Mouse (Mus musculus) CD4-positive, CD25-positive, alpha-beta regulatory T cell, adult 2 months (primary cell): Measurements from ENCODE around the gene Ccno.

Experiments used
- DNase-seq: peaks from one replicate; pipeline ENCODE4 v3.0.0-alpha.2; 2012; ENCODE audit warnings: low read depth, low spot score

Gene Ccno

DNA sequence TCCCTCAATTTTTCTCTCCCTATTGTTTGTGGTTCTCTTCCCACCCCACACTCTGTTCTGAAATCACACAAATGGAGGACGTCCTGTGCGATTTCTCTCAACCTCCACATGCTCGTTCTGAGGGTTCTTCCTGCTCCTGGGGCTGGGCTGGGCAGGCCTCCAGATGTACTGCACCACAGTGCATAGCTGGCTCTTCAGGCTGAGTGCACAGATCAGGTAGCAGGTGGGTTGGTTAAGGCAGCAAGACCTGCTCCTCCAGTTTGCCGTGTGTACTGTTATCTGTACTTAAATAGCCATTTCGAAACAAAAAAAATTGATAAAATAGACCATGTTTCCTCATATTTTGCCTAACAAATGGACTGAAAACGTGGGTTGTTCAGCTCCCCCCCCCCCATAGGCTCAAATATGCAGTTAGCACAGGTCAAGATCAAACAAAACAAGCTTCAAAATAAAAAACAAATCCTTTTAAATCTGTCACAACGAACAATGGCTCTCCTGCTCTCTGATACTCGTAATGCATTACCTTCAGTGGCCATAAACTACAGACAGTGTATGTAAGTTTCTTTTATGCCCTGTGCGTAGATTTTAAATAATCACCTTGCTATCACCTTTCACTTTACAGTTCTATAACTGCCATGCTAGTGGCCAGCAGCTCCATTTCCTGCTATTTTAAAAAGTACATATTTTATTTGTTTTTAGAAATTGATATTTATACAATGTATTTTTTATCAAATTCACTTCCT, 13.1 kb downstream of the Ccno start:
- no peak for DNase-seq

DNA sequence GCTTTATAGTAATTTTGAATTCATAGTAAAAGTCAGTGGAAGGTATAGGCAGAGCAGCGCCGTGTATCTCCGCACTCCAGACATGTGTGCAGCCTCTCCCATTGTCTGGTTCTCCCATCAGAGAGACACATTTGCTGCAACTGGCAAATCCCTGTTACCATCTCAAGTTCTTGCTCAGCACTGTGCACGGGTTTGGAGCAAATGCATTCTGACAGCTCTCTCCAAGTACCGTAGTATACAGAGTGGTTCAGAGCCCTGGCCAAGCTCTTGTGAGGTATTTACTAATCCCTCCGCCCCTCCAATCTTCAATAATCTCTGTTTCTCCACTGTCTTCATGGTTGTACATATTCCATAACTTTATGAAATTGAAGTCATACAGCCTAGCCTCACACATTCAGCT, 25.1 kb downstream of the Ccno start:
- peak; percentile 15 for DNase-seq

DNA sequence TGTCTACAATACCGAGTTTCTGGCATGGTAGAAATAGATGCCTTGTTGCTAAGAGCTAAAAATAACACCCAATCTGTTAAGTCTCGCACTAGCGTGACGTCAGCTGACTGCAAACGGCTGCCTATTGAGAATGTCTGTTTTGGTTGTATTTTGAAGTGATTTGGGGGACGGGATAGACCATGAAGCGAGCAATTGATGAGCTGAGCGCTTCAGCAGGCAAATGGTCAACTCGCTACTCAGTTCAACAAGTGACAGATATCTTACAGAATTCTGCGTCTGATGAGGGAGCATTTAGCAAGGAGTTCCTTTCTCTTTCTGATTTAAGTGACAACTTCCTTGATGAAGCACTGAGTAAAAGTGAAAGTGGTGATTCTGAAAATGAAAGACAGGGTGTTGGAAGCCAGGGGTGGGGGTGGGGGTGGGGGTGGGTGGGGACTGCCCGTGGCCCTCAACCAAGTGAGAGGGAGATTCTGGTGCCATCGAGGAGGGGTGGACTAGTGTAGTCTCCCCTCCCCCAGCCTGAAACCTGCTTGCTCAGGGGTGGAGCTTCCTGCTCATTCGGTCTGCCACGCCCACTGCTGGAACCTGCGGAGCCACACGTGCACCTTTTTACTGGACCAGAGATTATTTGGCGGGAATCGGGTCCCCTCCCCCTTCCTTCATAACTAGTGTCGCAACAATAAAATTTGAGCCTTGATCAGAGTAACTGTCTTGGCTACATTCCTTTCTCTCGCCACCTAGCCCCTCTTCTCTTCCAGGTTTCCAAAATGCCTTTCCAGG, 25.8 kb downstream of the Ccno start:
- DNase-seq, result peak; percentile 82

DNA sequence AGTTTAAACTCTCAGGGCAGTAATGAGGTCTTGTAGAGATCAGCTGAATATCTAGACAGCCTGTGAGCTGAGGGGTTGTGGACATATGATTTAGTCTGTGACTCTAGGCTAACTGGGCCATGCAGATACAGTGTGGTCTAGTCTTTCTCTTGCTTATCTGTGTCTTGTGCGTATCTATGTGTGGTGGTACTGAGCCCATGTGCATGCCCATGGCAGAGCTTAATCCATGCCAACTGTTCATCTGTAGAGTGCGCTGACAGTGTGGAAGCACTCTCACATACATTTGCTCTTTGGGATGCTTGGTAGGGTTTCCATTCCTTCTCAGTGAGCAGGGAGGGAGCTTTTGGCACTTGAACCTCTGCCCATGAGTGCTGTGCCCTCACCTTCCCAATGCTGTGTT, 33.9 kb downstream of the Ccno start:
- DNase-seq, result no peak

DNA sequence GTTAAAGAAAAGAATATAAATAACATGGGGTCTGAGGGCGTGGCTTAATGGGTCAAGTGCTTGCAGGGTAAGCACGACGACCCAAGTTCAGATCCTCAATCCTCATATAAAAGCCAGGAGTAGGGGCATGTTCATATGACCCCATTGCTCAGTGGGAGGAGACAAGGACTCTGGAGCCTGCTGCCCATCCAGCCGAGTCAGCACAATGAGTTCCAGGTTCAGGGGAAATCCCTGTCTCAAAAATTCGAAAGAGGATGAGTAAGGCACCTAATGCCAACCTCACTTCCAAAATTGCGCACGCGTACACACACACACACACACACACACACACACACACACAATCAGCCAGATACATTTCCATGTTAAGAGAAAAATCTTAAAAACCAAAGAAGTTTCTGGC, 34.9 kb downstream of the Ccno start:
- peak; percentile 24 for DNase-seq

DNA sequence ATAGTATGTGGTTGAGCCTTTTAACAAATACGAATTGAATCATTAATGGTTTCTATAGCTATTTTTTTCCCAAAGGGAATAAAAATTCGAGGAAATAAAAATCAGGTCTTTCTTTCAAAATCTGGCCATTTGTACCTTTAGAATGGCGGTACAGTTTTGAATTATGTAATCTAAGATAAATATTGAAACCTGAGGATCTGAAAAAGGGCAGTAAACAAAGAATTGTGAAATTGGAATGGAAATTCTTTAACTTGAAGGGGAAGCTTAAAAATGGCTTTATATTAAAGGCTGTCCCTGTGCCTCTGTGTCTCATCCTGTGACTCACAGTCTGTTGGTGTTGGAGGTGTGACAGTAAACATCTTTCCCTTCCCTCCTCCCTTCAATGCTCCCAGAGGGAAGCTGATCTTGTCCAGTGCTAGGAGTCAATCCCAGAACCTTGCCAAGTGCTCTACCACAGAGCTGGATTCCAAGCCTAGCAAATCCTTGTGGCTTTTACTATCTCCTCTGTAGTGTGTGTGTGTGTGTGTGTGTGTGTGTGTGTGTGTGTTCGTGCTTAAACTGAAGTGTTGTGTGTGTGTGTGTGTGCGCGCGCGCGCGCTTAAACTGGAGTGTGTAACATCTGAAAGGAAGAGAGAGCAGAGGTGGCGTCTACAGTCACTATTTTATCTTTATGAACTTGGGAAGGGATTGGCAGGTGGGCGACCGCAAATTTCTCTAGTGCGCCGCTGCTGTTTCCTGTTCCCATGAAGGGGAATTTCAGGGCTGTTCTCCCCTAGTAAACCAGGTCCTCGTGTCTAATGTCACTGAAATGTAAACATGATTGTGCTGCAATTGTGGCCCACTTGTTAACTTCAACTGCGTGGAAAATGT, 35.9 kb downstream of the Ccno start:
- DNase-seq, result peak; percentile 52

DNA sequence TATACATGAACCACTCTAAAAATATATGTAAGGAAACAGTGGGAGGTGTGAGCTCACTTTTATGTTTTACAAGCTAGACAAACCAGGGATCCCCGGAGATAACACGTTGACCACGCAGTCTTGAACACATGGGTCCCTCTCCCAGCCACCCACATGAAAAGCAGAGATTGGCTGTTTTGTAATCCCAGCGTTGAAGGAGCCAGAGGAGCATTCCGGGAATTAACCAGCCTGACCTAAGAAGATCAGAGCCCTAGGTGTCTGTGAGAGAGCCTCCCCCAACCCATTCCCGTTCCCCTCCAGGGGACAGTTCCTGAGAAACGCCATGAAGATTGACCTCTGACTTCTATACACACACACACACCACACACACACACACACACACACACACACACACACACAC, 43.7 kb downstream of the Ccno start:
- DNase-seq, result peak; percentile 21

DNA sequence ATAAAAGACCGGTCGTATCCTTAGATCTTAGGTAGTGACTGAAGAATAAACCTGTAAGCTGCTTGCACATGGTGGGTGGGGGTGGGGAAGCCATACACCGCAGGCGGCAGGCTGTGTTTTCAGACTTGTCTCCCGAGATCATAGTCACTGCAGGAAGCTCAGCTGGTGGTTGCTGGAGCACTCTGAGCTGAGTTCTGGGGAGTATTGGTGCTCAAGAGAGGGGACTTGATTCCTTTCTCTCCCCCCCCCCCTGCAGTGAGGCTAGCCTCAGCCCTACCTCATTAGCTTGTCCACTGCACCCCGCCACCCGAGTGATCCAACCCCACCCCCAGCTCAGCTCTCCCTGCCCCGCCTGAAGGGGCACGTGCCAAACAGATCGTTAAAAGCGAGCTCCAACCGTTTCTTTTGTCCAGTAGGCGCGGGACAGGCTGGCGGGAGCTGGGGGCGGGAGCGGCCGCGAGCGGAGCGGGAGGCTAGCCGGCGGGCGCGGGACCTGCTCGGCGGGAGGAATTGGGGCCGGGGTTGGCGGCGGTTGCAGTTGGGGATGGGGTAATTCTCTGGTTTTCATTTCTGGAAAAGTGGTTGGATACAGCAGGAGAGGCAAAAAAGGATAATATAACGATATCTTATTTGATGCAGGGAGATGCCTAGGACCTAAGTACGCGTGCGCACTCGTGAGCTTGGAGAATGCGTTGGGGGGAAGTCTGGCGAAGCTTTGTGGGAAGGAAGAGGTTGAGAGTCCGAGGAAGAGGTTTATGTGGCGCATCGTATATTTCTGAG, 44.4 kb downstream of the Ccno start:
- peak; percentile 79 for DNase-seq

DNA sequence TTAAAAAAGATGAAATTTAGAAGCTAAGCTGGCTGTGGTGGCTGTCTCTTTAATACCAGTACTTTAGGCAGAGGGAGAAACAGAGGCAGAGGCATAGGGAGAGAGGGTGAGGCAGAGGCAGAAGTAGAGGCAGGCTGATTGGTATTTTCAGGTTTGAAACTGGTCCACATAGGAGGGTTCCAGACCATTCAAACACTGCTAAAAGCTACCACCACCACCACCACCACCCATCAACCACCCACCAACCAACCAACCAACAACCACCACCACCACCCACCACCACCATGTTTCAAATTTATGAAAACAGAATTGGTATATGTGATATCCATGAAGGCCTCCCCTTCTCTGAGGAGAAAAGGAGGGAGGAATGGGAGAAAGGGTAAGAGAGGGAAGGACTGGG, 45.2 kb downstream of the Ccno start:
- DNase-seq, result no peak

DNA sequence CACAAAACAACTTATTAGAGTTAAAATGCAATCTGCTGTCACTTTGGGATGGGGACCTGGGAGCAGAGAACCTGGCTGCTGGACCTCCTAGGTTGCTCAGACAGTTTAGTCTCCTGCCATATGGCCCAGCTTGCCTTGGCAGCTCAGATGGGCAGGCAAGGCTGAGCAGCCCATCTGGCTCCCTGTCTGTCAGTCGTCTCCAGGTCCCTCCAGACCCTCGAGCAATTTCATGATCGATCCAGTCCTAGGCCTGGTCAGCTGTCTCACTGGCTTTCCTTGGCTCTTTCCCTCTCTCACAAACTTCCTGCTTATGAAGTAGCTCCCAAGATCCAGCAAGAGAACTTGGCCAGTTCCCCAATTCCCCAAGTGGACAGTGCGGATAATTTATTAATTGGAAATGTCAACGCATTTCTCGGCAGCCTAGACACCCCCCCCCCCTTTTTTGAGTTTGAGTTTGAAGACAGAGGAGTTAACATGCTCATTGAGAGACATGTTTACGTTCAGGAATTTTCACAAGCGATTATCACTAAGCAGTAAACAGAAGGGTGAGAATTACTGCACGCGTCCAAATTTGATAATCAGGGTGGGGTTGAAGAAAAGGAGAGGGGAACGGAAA, 46.8 kb downstream of the Ccno start:
- DNase-seq, result peak; percentile 14

DNA sequence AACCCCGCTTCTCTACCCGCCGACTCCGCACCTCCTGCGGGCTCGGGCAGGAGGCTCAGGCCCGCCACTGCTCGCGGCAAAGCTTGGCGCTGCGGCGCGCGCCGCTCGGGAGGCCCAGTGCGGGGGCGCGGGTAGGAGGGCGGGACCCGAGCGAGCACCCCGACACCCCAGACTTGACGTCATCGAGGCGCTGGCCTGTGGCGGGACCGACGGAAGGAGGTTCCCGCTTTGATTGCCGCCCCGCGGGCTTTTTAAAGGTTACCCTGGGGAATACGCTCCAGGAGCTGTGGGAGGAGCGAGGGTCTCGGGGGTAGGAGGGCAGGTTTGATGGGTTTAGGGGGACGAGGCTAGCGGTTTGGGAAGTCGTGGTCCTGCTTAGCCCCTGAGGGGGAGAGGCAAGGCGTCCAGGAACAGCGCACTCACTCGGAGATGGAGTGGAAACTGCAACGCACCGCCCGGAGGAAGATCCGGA, 47.4 kb downstream of the Ccno start, which contains the start of gene Cdc20b:
Gene Cdc20b (plus strand): TSS at position 162 of the 472 bp plus-strand sequence.
- peak; percentile 90 for DNase-seq

DNA sequence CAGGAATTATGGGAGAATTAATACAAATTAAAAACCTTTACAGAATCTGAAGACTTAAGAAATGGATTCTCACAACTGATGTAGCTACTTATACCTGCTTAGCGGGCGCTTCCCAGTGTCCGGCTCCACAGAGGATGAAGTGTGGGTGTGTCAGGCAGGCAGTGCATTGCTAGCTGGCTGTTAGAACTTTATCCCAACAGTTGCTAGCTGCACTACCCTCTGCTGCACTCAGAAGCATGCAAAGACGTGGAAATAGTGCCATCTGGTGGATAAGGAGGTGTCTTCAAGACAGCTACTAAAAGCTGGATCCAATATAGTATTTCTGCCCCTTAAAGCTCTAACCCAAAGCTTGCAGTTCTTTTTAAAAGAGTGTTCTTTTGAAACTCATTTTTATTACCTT, 48.2 kb downstream of the Ccno start:
- peak; percentile 93 for DNase-seq
